ENCODE assay signal across 8 mouse cellular contexts in the genomic region with DNA sequence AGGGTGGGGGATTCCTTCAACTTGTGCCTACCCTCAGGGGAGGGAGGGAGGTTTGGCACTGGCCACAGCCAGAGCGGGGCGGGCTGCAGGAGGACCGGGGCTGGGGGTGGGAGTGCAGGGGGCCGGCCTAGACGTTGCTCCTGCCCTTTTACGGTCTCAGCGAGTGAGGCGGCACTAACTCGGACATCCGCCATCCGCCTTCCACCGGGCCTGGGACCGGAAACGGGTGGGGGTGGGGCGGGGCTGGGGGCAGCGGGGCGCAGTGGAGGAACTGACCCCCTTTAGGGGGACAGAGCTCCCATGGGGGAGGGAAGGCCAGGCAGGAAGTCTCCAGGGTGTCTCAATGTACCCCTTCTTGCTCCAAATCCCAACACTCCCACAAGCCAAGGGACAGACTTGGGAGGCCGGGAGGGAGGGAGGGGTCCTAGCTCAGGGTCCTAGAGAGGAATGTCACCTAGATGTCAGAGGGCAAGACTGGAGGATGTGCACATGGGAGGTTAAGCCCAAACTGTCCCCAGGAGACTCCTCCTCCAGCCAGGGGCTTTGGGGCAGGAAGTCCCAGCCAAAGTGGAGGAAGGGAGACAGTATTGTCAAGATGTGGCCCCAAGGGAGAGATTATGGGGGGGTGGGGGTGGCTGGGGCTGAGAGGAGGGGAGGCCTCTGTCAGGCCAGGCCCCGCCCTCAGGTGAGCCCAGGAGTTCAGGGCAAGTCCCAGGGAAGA. TPM values are rescaled to one million over a fixed set of nuclear protein-coding genes. Genes with fewer than 3 reads are reported as not detected.
DNase-seq lines count a peak whose midpoint lies in the region; ATAC-seq and TF ChIP-seq lines count a peak whose summit lies in the region.

No protein-coding gene starts in this region.

- intact Hi-C loops in gastrocnemius, adult 2 months (cut with DNase I) = no loop called here

- no peak for TF ChIP-seq POLR2A in cerebellum, adult 2 months (IDR thresholded peaks at IDR 0.05; ENCODE audit: borderline replicate concordance, insufficient read depth, low read length)

- H3K9me3 ChIP-seq in hindbrain, postnatal 0 days (ENCODE audit: low read length) = no peaks in the 10 kb centered on the region
- H3K9me3 ChIP-seq in liver, embryonic 13.5 days (replicated peaks) = no peaks in the 10 kb centered on the region
- H3K9me3 ChIP-seq in neural tube, embryonic 11.5 days (ENCODE audit: control insufficient read depth, low read length) = no peaks in the 10 kb centered on the region

- no peak for TF ChIP-seq CTCF in cerebellum, adult 2 months (IDR thresholded peaks at IDR 0.05; ENCODE audit: borderline replicate concordance, insufficient read depth, low read depth, low read length)
- no peak for TF ChIP-seq CTCF in gastrocnemius, adult 2 months (IDR thresholded peaks at IDR 0.05)
- TF ChIP-seq CTCF in hindbrain, postnatal 0 days (IDR thresholded peaks at IDR 0.05; ENCODE audit: low read depth) = no peak

- no peaks in the 10 kb centered on the region for H3K27me3 ChIP-seq in cerebellum, adult 2 months (ENCODE audit: control insufficient read depth, insufficient read depth, low read length)
- H3K27me3 ChIP-seq in hindbrain, postnatal 0 days (ENCODE audit: insufficient read depth, low read length) = no peaks in the 10 kb centered on the region
- no peaks in the 10 kb centered on the region for H3K27me3 ChIP-seq in liver, embryonic 13.5 days
- H3K27me3 ChIP-seq in neural tube, embryonic 11.5 days (ENCODE audit: control insufficient read depth, insufficient read depth, low read length) = no peaks in the 10 kb centered on the region

- H3K36me3 ChIP-seq in hindbrain, postnatal 0 days (ENCODE audit: insufficient read depth, low read length) = no peaks in the 10 kb centered on the region
- H3K36me3 ChIP-seq in liver, embryonic 13.5 days = peaks cover 8% of the 10 kb centered on the region
- H3K36me3 ChIP-seq in neural tube, embryonic 11.5 days (ENCODE audit: control insufficient read depth, insufficient read depth, low read length) = 0 out of 2 replicates have a peak, but pooled peaks cover 2% of the 10 kb centered on the region

- 5% methylated on average over 12 of the region's 19 CpGs for WGBS in cerebellum, adult 2 months
- 2% methylated on average over 19 of the region's 19 CpGs for WGBS in hindbrain, postnatal 0 days
- 2% methylated on average over 19 of the region's 19 CpGs for WGBS in liver, embryonic 13.5 days (ENCODE audit: insufficient replicate concordance)
- 1% methylated on average over 14 of the region's 19 CpGs for WGBS in neural tube, embryonic 11.5 days

- peak; percentile 55 for ATAC-seq in hindbrain, postnatal 0 days
- ATAC-seq in liver, embryonic 13.5 days (ENCODE audit: low read depth) = peak; percentile 10; the same call in 1 of the 2 replicates
- no peak for ATAC-seq in neural tube, embryonic 11.5 days (ENCODE audit: insufficient read depth, low FRiP score, low TSS enrichment)
- no peak for ATAC-seq in activated CD4-positive, CD25-positive, alpha-beta regulatory T cell, adult 4 months

- peak overlapping the region; percentile 81 for H3K9ac ChIP-seq in hindbrain, postnatal 0 days (replicated peaks; ENCODE audit: low read length)
- peak overlapping the region; percentile 94 for H3K9ac ChIP-seq in liver, embryonic 13.5 days
- H3K9ac ChIP-seq in neural tube, embryonic 11.5 days (ENCODE audit: low read length) = peak overlapping the region; percentile 54

- no peak for DNase-seq in cerebellum, adult 2 months
- no peak for DNase-seq in cerebellum, adult 8-10 months
- DNase-seq in adrenal gland, adult 2 months = peak; percentile 77
- peak; percentile 82 for DNase-seq in gastrocnemius, adult 2 months
- DNase-seq in hindbrain, postnatal 0 days (ENCODE audit: low spot score) = peak; percentile 56
- DNase-seq in liver, embryonic 13.5 days = no peak
- DNase-seq in neural tube, embryonic 11.5 days (ENCODE audit: low spot score) = peak; percentile 49

- peak overlapping the region; percentile 37; the same call in 1 of the 2 replicates for H3K27ac ChIP-seq in cerebellum, adult 2 months (ENCODE audit: insufficient read depth, low read length)
- peak overlapping the region; percentile 93 for H3K27ac ChIP-seq in gastrocnemius, adult 2 months
- peak overlapping the region; percentile 81 for H3K27ac ChIP-seq in hindbrain, postnatal 0 days
- H3K27ac ChIP-seq in liver, embryonic 13.5 days = peak overlapping the region; percentile 98
- H3K27ac ChIP-seq in neural tube, embryonic 11.5 days (ENCODE audit: low read depth, low read length) = 0 out of 2 replicates have a peak overlapping the region, but pooled peaks have one; percentile 64

- peak overlapping the region; percentile 97 for H3K4me2 ChIP-seq in hindbrain, postnatal 0 days (ENCODE audit: low read depth, low read length)
- H3K4me2 ChIP-seq in liver, embryonic 13.5 days = peak overlapping the region; percentile 100
- peak overlapping the region; percentile 85 for H3K4me2 ChIP-seq in neural tube, embryonic 11.5 days (ENCODE audit: low read depth)

- H3K4me3 ChIP-seq in cerebellum, adult 2 months (replicated peaks; ENCODE audit: insufficient read depth, low read depth, low read length) = peak overlapping the region; percentile 58
- H3K4me3 ChIP-seq in gastrocnemius, adult 2 months = peak overlapping the region; percentile 95
- H3K4me3 ChIP-seq in hindbrain, postnatal 0 days (ENCODE audit: low read length) = peak overlapping the region; percentile 94
- H3K4me3 ChIP-seq in liver, embryonic 13.5 days (replicated peaks) = peak overlapping the region; percentile 95
- peak overlapping the region; percentile 98 for H3K4me3 ChIP-seq in neural tube, embryonic 11.5 days (ENCODE audit: low read depth, low read length)

- peaks cover 31% of the 10 kb centered on the region for H3K4me1 ChIP-seq in cerebellum, adult 2 months (ENCODE audit: control insufficient read depth, insufficient read depth, low read length)
- peaks cover 16% of the 10 kb centered on the region for H3K4me1 ChIP-seq in hindbrain, postnatal 0 days (ENCODE audit: insufficient read depth, low read length)
- peaks cover 78% of the 10 kb centered on the region for H3K4me1 ChIP-seq in liver, embryonic 13.5 days (replicated peaks)
- peaks cover 17% of the 10 kb centered on the region for H3K4me1 ChIP-seq in neural tube, embryonic 11.5 days (ENCODE audit: control insufficient read depth, insufficient read depth, low read length)

RNA-seq across cellular contexts. Expression of a gene that starts 1.7 kb away (rescaled TPM):
- 30.8 and 32.9 TPM in 2 replicates for polyA plus RNA-seq in cerebellum, adult 2 months (2012; rRNA removed)
- 10 to 100 TPM; 45.8 to 55.8 TPM for total RNA-seq in adrenal gland, adult 2 months (2021)
- 136 and 143 TPM in 2 replicates for polyA plus RNA-seq in adrenal gland, adult 2 months (2012; rRNA removed)
- total RNA-seq in gastrocnemius, adult 2 months (2021) = 10 to 100 TPM; 13.6 to 17.3 TPM
- 62.6 and 68.3 TPM in 2 replicates for total RNA-seq in hindbrain, postnatal 0 days (2014; rRNA removed)
- polyA plus RNA-seq in hindbrain, postnatal 0 days (2015; fragmentation: Nextera tagmentation; extraction: Ambion mirVana) = 35.5 and 37.0 TPM in 2 replicates
- polyA plus RNA-seq in liver, embryonic 13.5 days (2015; fragmentation: Nextera tagmentation; extraction: Ambion mirVana) = 45.6 and 46.7 TPM in 2 replicates
- polyA plus RNA-seq in neural tube, embryonic 11.5 days (2014; fragmentation: Nextera tagmentation; extraction: Ambion mirVana) = 54.6 and 57.6 TPM in 2 replicates
- 100 to 1,000 TPM in 1 of 2 experiments, 10 to 100 TPM in 1; 96.0 to 113 TPM for polyA plus RNA-seq in activated CD4-positive, CD25-positive, alpha-beta regulatory T cell, adult 4 months (2017; shearing (Covaris generic))

RNA-seq across cellular contexts. Expression of a gene that starts 10.0 kb away (rescaled TPM):
- 1.1 and 2.0 TPM in 2 replicates for polyA plus RNA-seq in cerebellum, adult 2 months (2012; rRNA removed)
- total RNA-seq in adrenal gland, adult 2 months (2021) = not detected
- 0.09 and 0.68 TPM in 2 replicates for polyA plus RNA-seq in adrenal gland, adult 2 months (2012; rRNA removed)
- total RNA-seq in gastrocnemius, adult 2 months (2021) = under 1 TPM in 1 of 2 experiments, not detected in 1; 0.74 TPM
- 2.1 and 2.9 TPM in 2 replicates for total RNA-seq in hindbrain, postnatal 0 days (2014; rRNA removed)
- polyA plus RNA-seq in hindbrain, postnatal 0 days (2015; fragmentation: Nextera tagmentation; extraction: Ambion mirVana) = 2.0 and 2.5 TPM in 2 replicates
- polyA plus RNA-seq in liver, embryonic 13.5 days (2015; fragmentation: Nextera tagmentation; extraction: Ambion mirVana) = not detected in 2 replicates
- not detected in 2 replicates for polyA plus RNA-seq in neural tube, embryonic 11.5 days (2014; fragmentation: Nextera tagmentation; extraction: Ambion mirVana)
- 1 to 10 TPM; 1.1 to 1.2 TPM for polyA plus RNA-seq in activated CD4-positive, CD25-positive, alpha-beta regulatory T cell, adult 4 months (2017; shearing (Covaris generic))

RNA-seq across cellular contexts. Expression of a gene that starts 12.5 kb away (rescaled TPM):
- polyA plus RNA-seq in cerebellum, adult 2 months (2012; rRNA removed) = 96.9 and 101 TPM in 2 replicates
- total RNA-seq in adrenal gland, adult 2 months (2021) = 1 to 10 TPM; 4.2 to 7.4 TPM
- 14.6 and 19.4 TPM in 2 replicates for polyA plus RNA-seq in adrenal gland, adult 2 months (2012; rRNA removed)
- 1,000 to 10,000 TPM in 1 of 2 experiments, 100 to 1,000 TPM in 1; 987 to 1,150 TPM for total RNA-seq in gastrocnemius, adult 2 months (2021)
- total RNA-seq in hindbrain, postnatal 0 days (2014; rRNA removed) = 151 and 155 TPM in 2 replicates
- 98.4 and 101 TPM in 2 replicates for polyA plus RNA-seq in hindbrain, postnatal 0 days (2015; fragmentation: Nextera tagmentation; extraction: Ambion mirVana)
- 4.0 and 4.1 TPM in 2 replicates for polyA plus RNA-seq in liver, embryonic 13.5 days (2015; fragmentation: Nextera tagmentation; extraction: Ambion mirVana)
- 58.2 and 60.2 TPM in 2 replicates for polyA plus RNA-seq in neural tube, embryonic 11.5 days (2014; fragmentation: Nextera tagmentation; extraction: Ambion mirVana)
- polyA plus RNA-seq in activated CD4-positive, CD25-positive, alpha-beta regulatory T cell, adult 4 months (2017; shearing (Covaris generic)) = not detected

RNA-seq across cellular contexts. Expression of a gene that starts 40.0 kb away (rescaled TPM):
- 0.67 and 0.71 TPM in 2 replicates for polyA plus RNA-seq in cerebellum, adult 2 months (2012; rRNA removed)
- 10 to 100 TPM in 1 of 2 experiments, 1 to 10 TPM in 1; 5.8 to 34.5 TPM for total RNA-seq in adrenal gland, adult 2 months (2021)
- 2.6 and 3.2 TPM in 2 replicates for polyA plus RNA-seq in adrenal gland, adult 2 months (2012; rRNA removed)
- total RNA-seq in gastrocnemius, adult 2 months (2021) = under 1 TPM; 0.22 to 0.59 TPM
- 0.31 and 1.0 TPM in 2 replicates for total RNA-seq in hindbrain, postnatal 0 days (2014; rRNA removed)
- 0.09 and 0.11 TPM in 2 replicates for polyA plus RNA-seq in hindbrain, postnatal 0 days (2015; fragmentation: Nextera tagmentation; extraction: Ambion mirVana)
- 0.03 TPM in 1 of 2 replicates, not detected in the other for polyA plus RNA-seq in liver, embryonic 13.5 days (2015; fragmentation: Nextera tagmentation; extraction: Ambion mirVana)
- 0.07 TPM in 1 of 2 replicates, not detected in the other for polyA plus RNA-seq in neural tube, embryonic 11.5 days (2014; fragmentation: Nextera tagmentation; extraction: Ambion mirVana)
- 1 to 10 TPM in 1 of 2 experiments, under 1 TPM in 1; 0.79 to 1.1 TPM for polyA plus RNA-seq in activated CD4-positive, CD25-positive, alpha-beta regulatory T cell, adult 4 months (2017; shearing (Covaris generic))

RNA-seq across cellular contexts. Expression of a gene that starts 41.7 kb away (rescaled TPM):
- polyA plus RNA-seq in cerebellum, adult 2 months (2012; rRNA removed) = 39.1 and 40.1 TPM in 2 replicates
- 10 to 100 TPM; 31.2 to 43.5 TPM for total RNA-seq in adrenal gland, adult 2 months (2021)
- polyA plus RNA-seq in adrenal gland, adult 2 months (2012; rRNA removed) = 30.2 and 32.3 TPM in 2 replicates
- total RNA-seq in gastrocnemius, adult 2 months (2021) = 10 to 100 TPM; 41.9 to 52.4 TPM
- 44.2 and 47.7 TPM in 2 replicates for total RNA-seq in hindbrain, postnatal 0 days (2014; rRNA removed)
- 34.6 and 37.1 TPM in 2 replicates for polyA plus RNA-seq in hindbrain, postnatal 0 days (2015; fragmentation: Nextera tagmentation; extraction: Ambion mirVana)
- polyA plus RNA-seq in liver, embryonic 13.5 days (2015; fragmentation: Nextera tagmentation; extraction: Ambion mirVana) = 17.3 and 18.8 TPM in 2 replicates
- 43.7 and 45.9 TPM in 2 replicates for polyA plus RNA-seq in neural tube, embryonic 11.5 days (2014; fragmentation: Nextera tagmentation; extraction: Ambion mirVana)
- 10 to 100 TPM; 16.6 to 16.9 TPM for polyA plus RNA-seq in activated CD4-positive, CD25-positive, alpha-beta regulatory T cell, adult 4 months (2017; shearing (Covaris generic))

Comparison
In these comparisons a context has a peak if more than half of its experiments do, and no peak if none do; other contexts are left out.
1. DNase-seq: peak in adrenal gland, adult 2 months (single experiment), gastrocnemius, adult 2 months (single experiment), hindbrain, postnatal 0 days (single experiment) and neural tube, embryonic 11.5 days (single experiment); none in cerebellum, adult 2 months (0 of 2), cerebellum, adult 8-10 months (single experiment) and liver, embryonic 13.5 days (single experiment).
2. H3K27ac ChIP-seq: peak in every context shown above with its lines; median percentile 98 in liver, embryonic 13.5 days; 93 in gastrocnemius, adult 2 months; 81 in hindbrain, postnatal 0 days; 64 in neural tube, embryonic 11.5 days; 37 in cerebellum, adult 2 months.
3. ATAC-seq: peak in hindbrain, postnatal 0 days (single experiment) and liver, embryonic 13.5 days (single experiment); none in neural tube, embryonic 11.5 days (single experiment) and activated CD4-positive, CD25-positive, alpha-beta regulatory T cell, adult 4 months (single experiment).
4. Peak in every context shown above with its lines, with median percentiles within 50 percentile points of each other: H3K4me3 ChIP-seq, H3K4me2 ChIP-seq and H3K9ac ChIP-seq.